Mouse (Mus musculus): Measurements from ENCODE around the gene Theg. TPM values are rescaled to one million over a fixed set of nuclear protein-coding genes. Genes with fewer than 3 reads are reported as not detected.

Theg gene
- polyA plus RNA-seq, 1 experiment from 2014 or later, result not detected

DNA sequence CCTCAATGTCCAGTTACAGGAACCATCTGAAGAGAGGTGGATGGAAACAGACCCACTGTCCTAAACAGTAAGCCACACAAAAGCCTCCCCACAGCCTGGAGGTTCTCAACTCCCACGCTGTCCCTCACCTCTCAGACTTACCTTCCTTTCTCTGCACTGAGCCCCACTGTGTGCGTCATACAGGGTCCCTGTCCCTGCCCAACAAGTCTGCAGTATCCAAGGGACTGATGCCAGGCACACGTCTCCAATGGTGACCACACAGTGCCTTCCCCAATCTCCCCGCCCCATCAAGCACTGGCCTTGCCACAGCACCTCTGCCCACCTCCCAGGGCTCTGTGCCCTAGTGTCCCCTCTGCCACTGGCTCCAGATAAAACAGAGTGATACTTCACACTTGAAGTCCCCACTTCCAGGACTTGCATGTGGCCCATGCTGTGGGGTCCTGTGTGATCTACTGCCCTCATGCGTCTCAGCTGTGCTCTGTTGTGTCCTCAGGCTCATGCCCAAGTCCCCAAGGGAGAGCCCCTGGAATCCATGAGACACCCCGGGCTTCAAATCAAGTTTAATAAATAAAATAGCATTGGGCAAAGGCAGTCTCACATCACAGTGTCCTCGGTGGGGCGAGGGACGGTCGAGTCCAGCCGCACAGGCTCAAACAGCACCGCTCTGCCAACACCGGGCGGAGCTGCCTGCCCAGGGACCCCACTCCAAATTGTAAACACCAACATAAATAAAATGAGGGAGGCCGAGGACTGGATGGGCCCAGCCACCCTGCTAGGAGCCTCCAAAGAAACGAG, 47.2 kb downstream of the Theg start:
- H3K4me2 ChIP-seq (replicated peaks), result no peak overlapping the region
- peaks cover 72% of the 10 kb centered on the region for H3K36me3 ChIP-seq
- no peaks in the 10 kb centered on the region for H3K9me3 ChIP-seq
- ATAC-seq, result no peak
- H3K9ac ChIP-seq (replicated peaks), result no peak overlapping the region
- WGBS, result 93% methylated on average over 16 of the region's 16 CpGs
- no peaks in the 10 kb centered on the region for H3K4me1 ChIP-seq (replicated peaks)
- H3K4me3 ChIP-seq (replicated peaks), result no peak overlapping the region
- H3K27me3 ChIP-seq, result peaks cover 1% of the 10 kb centered on the region; the same call in 1 of the 2 replicates
- H3K27ac ChIP-seq, result no peak overlapping the region

DNA sequence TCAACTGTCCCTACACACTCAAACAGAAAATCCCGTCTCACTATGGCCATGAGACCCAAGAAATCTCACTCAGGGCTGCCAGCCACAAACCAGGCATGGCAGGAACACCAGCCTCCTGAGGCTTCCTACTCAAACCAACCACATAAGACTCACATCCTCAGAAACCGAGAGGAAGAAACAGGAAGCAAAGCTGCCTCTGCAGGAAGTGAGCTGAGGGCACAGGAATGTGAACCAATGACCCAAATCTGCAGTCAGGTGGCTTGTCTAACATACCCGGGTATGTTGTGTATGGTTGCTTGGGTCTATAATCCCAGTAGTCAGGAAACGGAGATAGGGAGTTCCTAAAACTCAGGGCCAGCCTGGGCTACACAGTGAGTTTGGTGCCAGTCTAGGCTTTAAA, 48.3 kb downstream of the Theg start:
- Histone ChIP-seq H3K4me2 (replicated peaks) (no peak overlapping the region), H3K36me3 (peaks cover 62% of the 10 kb centered on the region), H3K4me1 (replicated peaks) (peaks cover 2% of the 10 kb centered on the region), H3K27me3 (peaks cover 11% of the 10 kb centered on the region; the same call in 1 of the 2 replicates), H3K4me3 (replicated peaks) (no peak overlapping the region), H3K9me3 (no peaks in the 10 kb centered on the region), H3K9ac (replicated peaks) (no peak overlapping the region), H3K27ac (no peak overlapping the region)
- WGBS, result 84% methylated on average over 4 of the region's 4 CpGs
- ATAC-seq, result no peak

DNA sequence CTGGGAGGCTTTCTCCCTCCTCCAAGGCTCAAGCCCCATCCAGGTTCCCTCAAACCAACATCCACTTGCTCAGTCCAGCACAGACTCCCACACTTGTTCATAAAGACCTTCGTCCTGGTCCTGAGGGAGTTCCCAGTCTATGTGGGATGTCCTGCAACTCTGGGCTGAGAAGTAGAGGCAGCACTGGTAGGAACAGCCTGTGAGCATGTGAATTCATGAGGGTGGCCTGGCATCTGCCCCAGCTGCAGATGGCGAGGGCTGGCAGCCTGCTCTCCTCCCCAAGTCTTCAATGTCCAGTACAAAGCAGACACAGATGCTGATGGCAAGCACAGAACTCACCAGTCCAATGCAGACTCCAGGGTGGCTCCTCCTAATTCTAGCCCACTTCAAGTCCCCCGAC, 48.8 kb downstream of the Theg start:
- no peak overlapping the region for H3K4me2 ChIP-seq (replicated peaks)
- no peak overlapping the region for H3K9ac ChIP-seq (replicated peaks)
- no peaks in the 10 kb centered on the region for H3K9me3 ChIP-seq
- no peak for ATAC-seq
- H3K27me3 ChIP-seq, result peaks cover 12% of the 10 kb centered on the region; the same call in 1 of the 2 replicates
- H3K27ac ChIP-seq, result no peak overlapping the region
- H3K4me3 ChIP-seq (replicated peaks), result no peak overlapping the region
- peaks cover 56% of the 10 kb centered on the region for H3K36me3 ChIP-seq
- WGBS, result 92% methylated on average over 3 of the region's 3 CpGs
- peaks cover 7% of the 10 kb centered on the region for H3K4me1 ChIP-seq (replicated peaks)

DNA sequence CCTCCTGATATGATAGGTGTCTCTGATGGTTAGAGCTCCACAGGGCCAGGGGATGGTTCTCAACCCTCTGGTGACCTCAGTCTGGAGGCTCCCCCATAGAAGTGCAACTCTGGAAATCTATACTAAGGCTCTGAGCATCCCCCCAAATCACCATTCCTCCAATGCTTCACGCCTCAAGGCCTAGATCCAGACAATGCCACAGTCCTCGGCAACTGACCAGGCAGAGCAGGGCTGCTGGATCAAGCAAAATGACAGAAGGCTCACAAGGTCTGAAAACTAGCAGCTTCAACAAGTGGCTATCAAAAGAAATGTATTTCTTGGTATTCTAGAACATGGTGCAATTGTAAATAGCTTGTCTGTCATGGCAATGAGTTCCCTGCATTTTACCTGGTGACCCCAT, 49.4 kb downstream of the Theg start:
- no peaks in the 10 kb centered on the region for H3K9me3 ChIP-seq
- peaks cover 51% of the 10 kb centered on the region for H3K36me3 ChIP-seq
- H3K27me3 ChIP-seq, result peaks cover 12% of the 10 kb centered on the region; the same call in 1 of the 2 replicates
- 95% methylated on average over 2 of the region's 2 CpGs for WGBS
- no peak overlapping the region for H3K4me2 ChIP-seq (replicated peaks)
- no peak overlapping the region for H3K4me3 ChIP-seq (replicated peaks)
- H3K27ac ChIP-seq, result no peak overlapping the region
- H3K4me1 ChIP-seq (replicated peaks), result peaks cover 12% of the 10 kb centered on the region
- H3K9ac ChIP-seq (replicated peaks), result no peak overlapping the region
- ATAC-seq, result no peak

DNA sequence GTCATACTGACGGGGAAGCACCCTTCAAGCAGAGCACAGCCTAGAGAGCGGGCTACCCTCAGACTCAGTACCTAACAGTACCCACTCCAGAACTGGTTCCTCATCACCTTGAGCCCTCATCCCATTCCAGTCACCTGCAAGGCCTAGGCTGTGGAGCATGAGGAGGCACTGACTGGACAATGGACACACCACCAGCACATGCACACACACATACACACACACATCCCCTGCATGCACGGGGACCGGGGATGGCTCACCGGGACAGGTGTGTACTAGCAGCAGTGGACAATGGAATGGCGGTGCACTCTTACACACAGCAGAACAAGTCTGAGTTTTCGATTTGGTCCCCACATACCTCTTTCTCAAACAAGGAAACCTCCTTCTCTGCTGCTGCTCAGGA, 49.9 kb downstream of the Theg start:
- H3K36me3 ChIP-seq, result peaks cover 46% of the 10 kb centered on the region
- H3K4me2 ChIP-seq (replicated peaks), result no peak overlapping the region
- H3K9ac ChIP-seq (replicated peaks), result no peak overlapping the region
- no peak overlapping the region for H3K27ac ChIP-seq
- 93% methylated on average over 7 of the region's 7 CpGs for WGBS
- no peaks in the 10 kb centered on the region for H3K9me3 ChIP-seq
- H3K27me3 ChIP-seq, result peaks cover 12% of the 10 kb centered on the region
- H3K4me1 ChIP-seq (replicated peaks), result peaks cover 15% of the 10 kb centered on the region
- no peak for ATAC-seq
- no peak overlapping the region for H3K4me3 ChIP-seq (replicated peaks)

DNA sequence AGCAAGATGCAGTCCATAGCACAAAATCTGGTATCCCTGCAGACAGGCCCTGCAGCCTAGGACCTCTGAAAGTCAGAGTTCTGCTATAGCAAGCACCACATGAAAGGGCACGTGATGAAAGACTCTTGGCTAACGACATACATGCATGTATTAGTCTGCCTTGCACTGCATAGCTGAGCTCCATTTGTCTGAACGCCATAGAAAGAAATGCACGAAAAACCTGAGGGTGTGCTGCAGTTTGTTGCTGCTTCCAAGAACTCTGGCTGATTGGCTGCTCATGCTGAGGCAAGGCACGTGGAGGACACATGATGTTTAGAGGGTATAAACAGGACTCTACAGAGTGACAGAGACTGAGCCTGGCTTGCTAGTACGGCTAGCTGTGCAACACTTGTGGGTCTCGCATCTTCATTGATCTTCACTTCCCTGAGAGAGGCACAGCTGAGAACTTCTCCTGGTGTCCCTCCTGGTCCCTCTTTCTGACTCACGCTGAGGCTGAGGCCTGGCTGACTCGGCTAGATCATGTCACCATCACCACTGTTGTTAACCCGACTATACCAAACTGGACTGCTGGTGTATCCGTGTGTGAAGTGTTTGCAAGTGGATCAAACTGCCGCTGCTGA, 50.6 kb downstream of the Theg start:
- Histone ChIP-seq H3K36me3 (peaks cover 39% of the 10 kb centered on the region), H3K27ac (no peak overlapping the region), H3K9me3 (no peaks in the 10 kb centered on the region), H3K4me2 (replicated peaks) (no peak overlapping the region), H3K27me3 (peaks cover 12% of the 10 kb centered on the region), H3K4me1 (replicated peaks) (peaks cover 15% of the 10 kb centered on the region), H3K4me3 (replicated peaks) (no peak overlapping the region), H3K9ac (replicated peaks) (no peak overlapping the region)
- WGBS, result 74% methylated on average over 12 of the region's 12 CpGs
- no peak for ATAC-seq

DNA sequence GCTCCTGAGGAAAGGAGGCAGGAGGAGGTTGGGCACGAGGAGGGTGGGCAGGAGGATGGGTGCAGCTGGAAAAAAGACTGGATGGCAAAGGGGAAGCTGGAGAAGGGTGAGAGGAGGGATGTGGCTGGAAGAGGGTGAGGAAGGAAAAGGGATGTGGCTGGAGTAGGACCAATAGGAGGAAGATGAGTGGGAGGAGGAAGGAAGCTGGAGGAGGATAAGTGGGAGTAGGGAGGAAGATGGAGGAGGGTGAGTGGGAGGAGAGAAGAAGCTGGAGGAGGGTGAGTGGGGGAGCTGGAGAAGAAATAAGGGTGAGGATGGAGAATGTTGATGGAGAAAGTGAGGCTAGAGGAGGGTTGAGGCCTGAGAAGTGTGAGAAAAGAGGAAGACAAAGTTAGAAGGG, 51.7 kb downstream of the Theg start:
- Histone ChIP-seq H3K4me3 (replicated peaks) (no peak overlapping the region), H3K9ac (replicated peaks) (no peak overlapping the region), H3K4me1 (replicated peaks) (peaks cover 15% of the 10 kb centered on the region), H3K9me3 (no peaks in the 10 kb centered on the region), H3K36me3 (peaks cover 27% of the 10 kb centered on the region), H3K27ac (no peak overlapping the region), H3K27me3 (peaks cover 12% of the 10 kb centered on the region), H3K4me2 (replicated peaks) (no peak overlapping the region)
- WGBS, result 76% methylated on average over 1 of the region's 1 CpGs
- no peak for ATAC-seq

DNA sequence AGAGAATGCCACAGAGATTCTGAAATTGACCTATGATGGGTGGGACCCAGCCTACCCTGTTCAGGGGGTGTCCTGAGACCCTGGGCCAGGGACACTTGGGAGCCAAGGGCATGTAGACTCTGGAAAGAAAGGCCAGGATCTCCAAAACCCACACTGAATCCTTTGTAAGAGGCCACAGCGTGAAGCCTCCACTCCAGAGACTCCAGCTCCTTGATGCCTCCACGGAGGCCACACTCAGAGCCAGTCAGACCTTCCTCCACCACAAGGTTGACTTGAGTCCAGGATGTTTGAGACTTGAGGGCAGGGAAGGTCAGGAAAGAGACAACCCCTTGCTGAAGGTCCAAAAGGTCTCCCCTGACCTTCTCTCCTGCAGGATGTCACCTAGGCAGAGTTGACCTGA, 52.7 kb downstream of the Theg start:
- no peaks in the 10 kb centered on the region for H3K9me3 ChIP-seq
- WGBS, result 93% methylated on average over 2 of the region's 2 CpGs
- peaks cover 15% of the 10 kb centered on the region for H3K4me1 ChIP-seq (replicated peaks)
- no peak for ATAC-seq
- H3K4me2 ChIP-seq (replicated peaks), result peak overlapping the region; percentile 93; the same call in 1 of the 2 replicates
- H3K27me3 ChIP-seq, result peaks cover 12% of the 10 kb centered on the region
- H3K36me3 ChIP-seq, result peaks cover 17% of the 10 kb centered on the region
- no peak overlapping the region for H3K9ac ChIP-seq (replicated peaks)
- H3K4me3 ChIP-seq (replicated peaks), result no peak overlapping the region
- H3K27ac ChIP-seq, result no peak overlapping the region

DNA sequence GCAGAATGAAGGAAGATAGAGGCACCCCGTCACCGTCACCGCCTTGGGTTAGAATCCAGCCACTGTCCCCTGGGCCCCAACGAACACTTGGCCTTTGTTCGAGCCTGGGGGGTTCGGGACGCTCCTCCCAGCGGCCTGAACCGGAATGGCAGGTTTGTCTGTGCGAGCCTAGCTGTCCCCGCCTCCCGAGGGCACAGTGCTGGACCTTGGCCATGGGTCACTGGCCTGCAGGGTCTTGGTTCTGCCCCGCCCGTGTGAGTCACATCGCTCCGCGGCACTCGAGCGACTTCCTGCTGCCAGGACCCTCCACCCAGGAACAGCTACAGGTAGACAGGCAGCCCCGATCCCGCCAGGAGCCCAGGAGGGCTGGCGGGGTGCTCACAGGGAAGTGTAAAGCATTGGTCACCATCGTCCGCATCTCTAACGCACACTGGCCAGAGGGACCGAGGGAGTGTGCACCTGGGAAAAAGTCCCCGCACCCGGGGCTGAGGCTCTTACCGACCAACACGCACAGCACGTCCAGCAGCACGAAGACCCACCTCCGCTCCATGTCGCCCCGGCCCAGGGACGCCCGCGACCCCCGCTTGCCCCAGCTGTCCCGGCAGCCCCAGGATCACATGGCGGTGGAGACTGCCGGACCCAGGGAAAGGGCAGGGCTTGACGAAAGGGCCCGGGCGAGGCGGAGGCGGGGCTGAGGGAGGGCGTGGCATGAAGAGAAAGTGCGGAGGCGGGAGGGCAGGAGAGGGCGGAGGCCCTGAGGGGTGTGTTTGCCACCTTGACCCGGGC, 53.8 kb downstream of the Theg start, which contains the start of gene Plpp2:
Gene Plpp2, minus strand, starts transcription at position 671 of the 786 bp plus-strand sequence.
- ATAC-seq, result peak; percentile 74
- Histone ChIP-seq H3K4me3 (replicated peaks) (peak within 1 kb of the TSS; percentile 59), H3K4me1 (replicated peaks) (peaks cover 15% of the 10 kb centered on the region), H3K9me3 (no peaks in the 10 kb centered on the region), H3K9ac (replicated peaks) (peak within 1 kb of the TSS; percentile 70), H3K36me3 (peaks cover 6% of the 10 kb centered on the region), H3K27ac (no peak within 1 kb of the TSS), H3K27me3 (peaks cover 12% of the 10 kb centered on the region), H3K4me2 (replicated peaks) (peak within 1 kb of the TSS; percentile 93)
- WGBS, result under 1% methylated on average over 51 of the region's 52 CpGs

DNA sequence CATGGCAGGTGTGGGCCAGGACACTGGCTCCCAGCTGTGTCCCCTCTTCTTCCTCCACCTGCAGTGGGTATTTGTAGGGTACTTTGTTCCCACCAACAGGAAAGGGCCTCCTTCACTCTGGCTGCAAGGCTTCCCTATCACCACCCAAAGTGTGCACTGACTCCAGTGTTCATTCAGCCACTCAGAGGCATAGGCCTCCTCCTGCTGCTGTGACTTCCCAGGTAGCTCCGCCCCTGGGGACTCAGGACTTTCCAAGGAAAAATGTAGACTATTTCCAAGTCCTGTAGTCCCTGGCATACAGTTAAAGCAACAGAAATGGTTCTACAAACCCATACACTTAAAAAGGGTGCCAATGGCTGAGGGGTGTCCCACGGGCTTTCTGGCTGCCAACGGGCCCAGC, 54.5 kb downstream of the Theg start:
- peaks cover 15% of the 10 kb centered on the region for H3K4me1 ChIP-seq (replicated peaks)
- peak overlapping the region; percentile 93 for H3K4me2 ChIP-seq (replicated peaks)
- peak overlapping the region; percentile 70; the same call in 1 of the 2 replicates for H3K9ac ChIP-seq (replicated peaks)
- no peaks in the 10 kb centered on the region for H3K9me3 ChIP-seq
- no peaks in the 10 kb centered on the region for H3K36me3 ChIP-seq
- H3K4me3 ChIP-seq (replicated peaks), result peak overlapping the region; percentile 59
- peaks cover 12% of the 10 kb centered on the region for H3K27me3 ChIP-seq
- 0 out of 2 replicates have a peak, but pooled peaks have one; percentile 10 for ATAC-seq
- no peak overlapping the region for H3K27ac ChIP-seq
- 29% methylated on average over 3 of the region's 3 CpGs for WGBS

DNA sequence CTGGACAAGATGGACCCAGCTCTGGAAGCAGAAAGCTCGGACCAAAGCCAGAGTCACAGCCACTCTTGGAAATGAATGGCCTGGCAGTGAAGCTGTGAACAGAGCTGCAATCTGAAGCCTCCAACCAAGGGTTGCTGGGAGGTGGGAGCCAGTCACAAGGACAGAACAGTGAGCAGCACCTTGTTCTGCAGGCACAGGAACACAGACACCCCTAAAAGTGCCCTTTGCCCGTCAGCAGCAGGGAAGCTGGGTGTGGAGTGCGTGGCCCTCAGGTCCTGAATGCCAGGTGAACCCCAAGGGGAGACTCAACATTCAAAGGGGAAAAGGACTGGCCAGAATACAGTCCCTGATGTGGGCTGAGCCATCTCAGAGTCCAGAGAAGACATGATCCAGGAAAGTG, 55.5 kb downstream of the Theg start:
- H3K27me3 ChIP-seq, result peaks cover 12% of the 10 kb centered on the region
- no peak overlapping the region for H3K9ac ChIP-seq (replicated peaks)
- ATAC-seq, result no peak
- H3K4me2 ChIP-seq (replicated peaks), result no peak overlapping the region
- H3K4me1 ChIP-seq (replicated peaks), result peaks cover 15% of the 10 kb centered on the region
- 0 out of 2 replicates have a peak, but pooled peaks cover 5% of the 10 kb centered on the region for H3K36me3 ChIP-seq
- no peaks in the 10 kb centered on the region for H3K9me3 ChIP-seq
- 92% methylated on average over 3 of the region's 3 CpGs for WGBS
- H3K27ac ChIP-seq, result no peak overlapping the region
- no peak overlapping the region for H3K4me3 ChIP-seq (replicated peaks)

DNA sequence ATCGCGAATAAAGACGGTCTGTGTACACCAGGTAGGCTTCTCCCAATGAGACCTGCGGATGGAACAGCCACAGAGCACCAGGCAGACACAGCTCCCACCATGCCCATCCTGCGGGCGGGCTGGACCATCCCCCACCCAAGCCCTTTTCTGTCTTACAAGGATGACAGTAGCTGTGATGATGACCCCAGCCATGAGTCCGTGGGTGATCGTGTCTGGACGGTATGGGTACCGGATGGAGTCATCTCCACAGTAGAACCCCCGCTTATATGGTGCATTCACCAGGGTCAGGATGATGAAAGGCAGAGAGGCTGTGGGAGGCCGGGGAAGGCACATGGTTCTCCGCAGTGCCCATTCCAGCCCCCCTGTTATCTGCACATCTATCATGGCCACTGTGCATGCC, 56.4 kb downstream of the Theg start:
- Histone ChIP-seq H3K27me3 (peaks cover 12% of the 10 kb centered on the region), H3K4me1 (replicated peaks) (peaks cover 15% of the 10 kb centered on the region), H3K4me3 (replicated peaks) (no peak overlapping the region), H3K36me3 (0 out of 2 replicates have a peak, but pooled peaks cover 5% of the 10 kb centered on the region), H3K9ac (replicated peaks) (no peak overlapping the region), H3K9me3 (no peaks in the 10 kb centered on the region), H3K4me2 (replicated peaks) (no peak overlapping the region), H3K27ac (no peak overlapping the region)
- WGBS, result 95% methylated on average over 13 of the region's 13 CpGs
- no peak for ATAC-seq
